Mouse (Mus musculus): ENCODE data around the gene Ppp1r15a. TPM values are rescaled to one million over a fixed set of nuclear protein-coding genes. Genes with fewer than 3 reads are reported as not detected.

Ppp1r15a gene
- polyA plus RNA-seq, 1 experiment = 32.5 TPM

GRCm38 (mm10) chr7:45509912-45510787, 15.9 kb downstream of the Ppp1r15a start, which contains the start of gene Nucb1:
Nucb1 (minus strand) TSS chr7:45510406.
- peak within 1 kb of the TSS; percentile 63 for H3ac ChIP-seq (ENCODE audit: control insufficient read depth, insufficient read length, low read depth)
- no peaks in the 10 kb centered on the region for H3K79me2 ChIP-seq (ENCODE audit: control insufficient read depth, insufficient read depth)
- TF ChIP-seq MYOG (IDR thresholded peaks at IDR 0.05; ENCODE audit: control insufficient read depth, extremely low read depth, insufficient read length) = no peak
- no peak for TF ChIP-seq MAX (IDR thresholded peaks at IDR 0.05)
- no peak for TF ChIP-seq CEBPB (IDR thresholded peaks at IDR 0.05; ENCODE audit: low read depth)
- no peak for TF ChIP-seq CTCF (IDR thresholded peaks at IDR 0.05; ENCODE audit: control insufficient read depth, insufficient read depth, insufficient read length)
- TF ChIP-seq MYOD1 (IDR thresholded peaks at IDR 0.05; ENCODE audit: control insufficient read depth, insufficient read length, low read depth) = no peak
- TF ChIP-seq USF1 (IDR thresholded peaks at IDR 0.05; ENCODE audit: low read depth) = no peak
- no peak for TF ChIP-seq FOSL1 (IDR thresholded peaks at IDR 0.05; ENCODE audit: insufficient read depth, low read length, poor library complexity, severe bottlenecking)
- no peaks in the 10 kb centered on the region for H3K27me3 ChIP-seq (ENCODE audit: control insufficient read depth, insufficient read depth, insufficient read length)
- H3K36me3 ChIP-seq (ENCODE audit: control insufficient read depth, insufficient read depth) = peaks cover 8% of the 10 kb centered on the region
- peak within 1 kb of the TSS; percentile 53 for H3K4me3 ChIP-seq (ENCODE audit: insufficient read depth, poor library complexity, severe bottlenecking)
- no peaks in the 10 kb centered on the region for H3K79me3 ChIP-seq (ENCODE audit: low read depth)

DNA sequence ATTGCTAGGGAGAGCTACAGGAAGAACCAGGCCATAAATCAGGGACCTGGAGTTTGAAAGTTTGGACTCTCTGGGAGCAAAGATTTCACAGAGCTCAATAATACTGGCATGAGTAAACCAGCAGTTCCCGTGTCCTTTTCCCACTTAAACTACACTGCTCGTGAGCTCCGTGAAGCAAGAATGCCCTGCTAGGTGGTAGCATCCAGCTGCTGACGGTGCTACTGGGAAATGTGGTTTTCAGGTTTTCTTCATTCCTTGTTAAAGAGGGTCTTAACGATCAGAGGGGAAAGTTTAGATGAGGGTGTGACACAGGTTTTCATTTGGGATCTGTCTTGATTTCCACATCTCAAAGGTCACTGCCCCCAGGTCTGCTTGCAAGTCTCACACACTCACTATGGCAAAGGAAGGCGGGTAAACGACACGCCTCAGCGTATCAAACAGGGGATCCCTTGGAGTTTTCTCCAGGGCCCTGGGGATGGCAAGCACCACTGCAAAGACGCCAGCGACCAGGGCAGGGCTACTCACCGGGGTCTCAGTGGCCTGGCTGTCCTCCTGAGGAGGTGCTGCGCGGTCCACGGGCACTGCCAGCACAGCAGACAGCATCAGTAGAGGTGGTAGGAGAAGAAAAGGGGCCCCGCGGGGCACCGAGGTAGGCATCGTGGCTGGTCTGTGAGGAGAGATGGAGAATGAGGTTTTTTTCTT, 16.7 kb downstream of the Ppp1r15a start:
- Histone ChIP-seq H3K27me3 (ENCODE audit: control insufficient read depth, insufficient read depth, insufficient read length) (no peaks in the 10 kb centered on the region), H3K36me3 (ENCODE audit: control insufficient read depth, insufficient read depth) (peaks cover 8% of the 10 kb centered on the region), H3K79me3 (ENCODE audit: low read depth) (no peaks in the 10 kb centered on the region), H3ac (ENCODE audit: control insufficient read depth, insufficient read length, low read depth) (peak overlapping the region; percentile 53), H3K79me2 (ENCODE audit: control insufficient read depth, insufficient read depth) (no peaks in the 10 kb centered on the region), H3K4me3 (ENCODE audit: insufficient read depth, poor library complexity, severe bottlenecking) (peak overlapping the region; percentile 53)
- no peak for TF ChIP-seq USF1 (IDR thresholded peaks at IDR 0.05; ENCODE audit: low read depth)
- TF ChIP-seq MAX (IDR thresholded peaks at IDR 0.05) = no peak
- no peak for TF ChIP-seq CEBPB (IDR thresholded peaks at IDR 0.05; ENCODE audit: low read depth)
- TF ChIP-seq FOSL1 (IDR thresholded peaks at IDR 0.05; ENCODE audit: insufficient read depth, low read length, poor library complexity, severe bottlenecking) = no peak
- no peak for TF ChIP-seq MYOD1 (IDR thresholded peaks at IDR 0.05; ENCODE audit: control insufficient read depth, insufficient read length, low read depth)
- TF ChIP-seq CTCF (IDR thresholded peaks at IDR 0.05; ENCODE audit: control insufficient read depth, insufficient read depth, insufficient read length) = no peak
- TF ChIP-seq MYOG (IDR thresholded peaks at IDR 0.05; ENCODE audit: control insufficient read depth, extremely low read depth, insufficient read length) = no peak

DNA sequence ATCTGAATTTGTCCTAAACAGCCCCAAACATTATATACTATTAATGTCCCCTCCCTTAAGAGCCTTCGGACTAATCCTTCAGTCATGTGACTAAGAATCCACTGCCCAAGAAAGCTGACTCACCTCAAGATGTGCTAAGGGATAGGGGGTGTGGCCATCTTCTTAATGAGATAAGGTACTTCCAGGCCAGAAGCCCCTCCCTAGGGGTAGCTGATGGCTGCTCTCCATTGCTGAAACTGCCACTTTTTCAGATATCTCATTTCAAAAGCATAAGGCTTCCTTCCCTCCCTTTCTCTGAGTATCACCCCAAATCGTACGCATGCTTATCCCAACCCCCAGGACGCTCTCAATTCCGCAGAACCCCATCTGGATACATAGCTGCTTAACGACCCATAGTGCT, 17.5 kb downstream of the Ppp1r15a start:
- no peak overlapping the region for H3ac ChIP-seq (ENCODE audit: control insufficient read depth, insufficient read length, low read depth)
- H3K36me3 ChIP-seq (ENCODE audit: control insufficient read depth, insufficient read depth) = peaks cover 8% of the 10 kb centered on the region
- TF ChIP-seq CEBPB (IDR thresholded peaks at IDR 0.05; ENCODE audit: low read depth) = no peak
- peak; percentile 58 for TF ChIP-seq USF1 (IDR thresholded peaks at IDR 0.05; ENCODE audit: low read depth)
- no peak overlapping the region for H3K4me3 ChIP-seq (ENCODE audit: insufficient read depth, poor library complexity, severe bottlenecking)
- H3K27me3 ChIP-seq (ENCODE audit: control insufficient read depth, insufficient read depth, insufficient read length) = no peaks in the 10 kb centered on the region
- no peaks in the 10 kb centered on the region for H3K79me2 ChIP-seq (ENCODE audit: control insufficient read depth, insufficient read depth)
- H3K79me3 ChIP-seq (ENCODE audit: low read depth) = no peaks in the 10 kb centered on the region

DNA sequence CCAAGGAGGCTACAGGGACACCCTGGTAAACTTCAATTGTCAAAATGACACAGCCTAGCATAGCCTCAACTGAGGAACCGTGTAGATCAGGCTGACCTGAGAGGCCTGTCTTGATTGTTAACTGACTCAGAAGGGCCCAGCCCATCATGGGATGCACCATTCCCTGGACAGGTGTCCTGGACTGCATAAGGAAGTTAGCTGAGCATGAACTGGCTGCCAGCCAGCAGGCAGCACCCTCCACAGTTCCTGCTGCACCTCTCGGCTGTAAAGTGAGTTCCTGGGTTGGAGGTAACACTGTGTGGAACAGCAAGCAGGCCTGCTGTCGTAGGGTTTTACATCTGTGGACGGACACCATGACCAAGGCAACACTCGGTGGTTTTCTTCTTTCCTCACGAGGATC, 18.5 kb downstream of the Ppp1r15a start:
- H3K36me3 ChIP-seq (ENCODE audit: control insufficient read depth, insufficient read depth) = peaks cover 8% of the 10 kb centered on the region
- TF ChIP-seq CTCF (IDR thresholded peaks at IDR 0.05; ENCODE audit: control insufficient read depth, insufficient read depth, insufficient read length) = no peak
- no peak for TF ChIP-seq CEBPB (IDR thresholded peaks at IDR 0.05; ENCODE audit: low read depth)
- TF ChIP-seq FOSL1 (IDR thresholded peaks at IDR 0.05; ENCODE audit: insufficient read depth, low read length, poor library complexity, severe bottlenecking) = no peak
- TF ChIP-seq USF1 (IDR thresholded peaks at IDR 0.05; ENCODE audit: low read depth) = no peak
- TF ChIP-seq MYOD1 (IDR thresholded peaks at IDR 0.05; ENCODE audit: control insufficient read depth, insufficient read length, low read depth) = no peak
- TF ChIP-seq MYOG (IDR thresholded peaks at IDR 0.05; ENCODE audit: control insufficient read depth, extremely low read depth, insufficient read length) = no peak
- TF ChIP-seq MAX (IDR thresholded peaks at IDR 0.05) = no peak

GRCm38 (mm10) chr7:45498427-45498826, 27.6 kb downstream of the Ppp1r15a start:
- TF ChIP-seq CTCF (IDR thresholded peaks at IDR 0.05; ENCODE audit: control insufficient read depth, insufficient read depth, insufficient read length) = no peak
- Histone ChIP-seq H3K27me3 (ENCODE audit: control insufficient read depth, insufficient read depth, insufficient read length) (no peaks in the 10 kb centered on the region), H3K79me2 (ENCODE audit: control insufficient read depth, insufficient read depth) (no peaks in the 10 kb centered on the region), H3K79me3 (ENCODE audit: low read depth) (no peaks in the 10 kb centered on the region), H3ac (ENCODE audit: control insufficient read depth, insufficient read length, low read depth) (no peak overlapping the region), H3K4me3 (ENCODE audit: insufficient read depth, poor library complexity, severe bottlenecking) (no peak overlapping the region), H3K36me3 (ENCODE audit: control insufficient read depth, insufficient read depth) (no peaks in the 10 kb centered on the region)

More for the DNA sequence above, 18.5 kb downstream of the Ppp1r15a start:
- Histone ChIP-seq H3K27me3 (ENCODE audit: control insufficient read depth, insufficient read depth, insufficient read length) (no peaks in the 10 kb centered on the region), H3K79me3 (ENCODE audit: low read depth) (no peaks in the 10 kb centered on the region), H3ac (ENCODE audit: control insufficient read depth, insufficient read length, low read depth) (no peak overlapping the region), H3K4me3 (ENCODE audit: insufficient read depth, poor library complexity, severe bottlenecking) (no peak overlapping the region), H3K79me2 (ENCODE audit: control insufficient read depth, insufficient read depth) (no peaks in the 10 kb centered on the region)

Data from C2C12 (cell line).